Mouse (Mus musculus) ES-Bruce4 (cell line): ENCODE results near the gene Aasdh.

Experiments used
- CTCF ChIP-seq: IDR thresholded peaks from one replicate; pipeline ENCODE4 v1.8.1; 2011; ENCODE audit warnings: low read depth, low read length
- EP300 ChIP-seq: IDR thresholded peaks from 2 replicates; pipeline ENCODE4 v1.6.1; 2011; ENCODE audit warnings: low read depth, low read length; ENCODE audit not compliant: insufficient read depth

- TF ChIP-seq EP300 (no peak), CTCF (no peak)
These were observed 35.8 kb downstream of the Aasdh start for GRCm38 (mm10) chr5:76869553-76869952.
